Mouse (Mus musculus) olfactory bulb, adult 2 months (tissue): ENCODE results near the gene Macf1.

Experiments used
- CTCF ChIP-seq: fragments of 200-500 bp; IDR thresholded peaks from 2 replicates; pipeline ENCODE4 v1.5.1; 2012; ENCODE audit warnings: low read depth, mild to moderate bottlenecking, low read length, moderate library complexity; ENCODE audit not compliant: insufficient read depth
- POLR2A ChIP-seq: fragments of 200-500 bp; IDR thresholded peaks from 2 replicates; pipeline ENCODE4 v1.6.1; 2012; ENCODE audit warnings: mild to moderate bottlenecking, low read depth, low read length, moderate library complexity; ENCODE audit not compliant: insufficient read depth

GRCm38 (mm10) chr4:123343471-123343789, 340.7 kb downstream of the Macf1 start:
- no peak for TF ChIP-seq POLR2A
- TF ChIP-seq CTCF = no peak
